Mouse (Mus musculus): ENCODE data around the gene Xpo6. TPM values are rescaled to one million over a fixed set of nuclear protein-coding genes. Genes with fewer than 3 reads are reported as not detected.

The Xpo6 gene
- polyA plus RNA-seq, 1 experiment: 454 TPM

- peak; percentile 54 for DNase-seq
- 0 out of 2 replicates have a peak, but pooled peaks cover 2% of the 10 kb centered on the region for H3K4me1 ChIP-seq (replicated peaks; ENCODE audit: control insufficient read depth, insufficient read depth, low read length)
- WGBS: 1% methylated on average over 27 of the region's 27 CpGs
- H3K36me3 ChIP-seq (ENCODE audit: control insufficient read depth, insufficient read depth, low read length): no peaks in the 10 kb centered on the region
- TF ChIP-seq CTCF (IDR thresholded peaks at IDR 0.05; ENCODE audit: borderline replicate concordance, control insufficient read depth, extremely low read depth, insufficient read depth, low read length, poor library complexity) (no peak), POLR2A (IDR thresholded peaks at IDR 0.05; ENCODE audit: control insufficient read depth, extremely low read depth, insufficient read depth, low read length, poor library complexity) (no peak)
- peak overlapping the region; percentile 86 for H3K4me3 ChIP-seq (ENCODE audit: control insufficient read depth, insufficient read depth, low read length)
- H3K27me3 ChIP-seq (ENCODE audit: control insufficient read depth, insufficient read depth, low read length): no peaks in the 10 kb centered on the region
- H3K27ac ChIP-seq (ENCODE audit: control insufficient read depth, insufficient read depth, low read length): no peak overlapping the region
Observed at GRCm38 (mm10) chr7:126199691-126200102, 604 bp downstream of the Xpo6 start.

GRCm38 (mm10) chr7:126198926-126199325, 1.4 kb downstream of the Xpo6 start:
- Histone ChIP-seq H3K4me1 (replicated peaks; ENCODE audit: control insufficient read depth, insufficient read depth, low read length) (0 out of 2 replicates have a peak, but pooled peaks cover 2% of the 10 kb centered on the region), H3K4me3 (ENCODE audit: control insufficient read depth, insufficient read depth, low read length) (no peak overlapping the region), H3K27ac (ENCODE audit: control insufficient read depth, insufficient read depth, low read length) (no peak overlapping the region), H3K27me3 (ENCODE audit: control insufficient read depth, insufficient read depth, low read length) (no peaks in the 10 kb centered on the region), H3K36me3 (ENCODE audit: control insufficient read depth, insufficient read depth, low read length) (no peaks in the 10 kb centered on the region)
- no peak for DNase-seq
- no peak for TF ChIP-seq CTCF (IDR thresholded peaks at IDR 0.05; ENCODE audit: borderline replicate concordance, control insufficient read depth, extremely low read depth, insufficient read depth, low read length, poor library complexity)
- no peak for TF ChIP-seq POLR2A (IDR thresholded peaks at IDR 0.05; ENCODE audit: control insufficient read depth, extremely low read depth, insufficient read depth, low read length, poor library complexity)
- 11% methylated on average over 1 of the region's 1 CpGs for WGBS

- H3K27me3 ChIP-seq (ENCODE audit: control insufficient read depth, insufficient read depth, low read length): no peaks in the 10 kb centered on the region
Observed at GRCm38 (mm10) chr7:126194175-126194574, 6.1 kb downstream of the Xpo6 start.

GRCm38 (mm10) chr7:126191471-126191870, 8.8 kb downstream of the Xpo6 start:
- no peak overlapping the region for H3K27ac ChIP-seq (ENCODE audit: control insufficient read depth, insufficient read depth, low read length)
- WGBS: 96% methylated on average over 1 of the region's 1 CpGs
- no peak for DNase-seq
- no peaks in the 10 kb centered on the region for H3K27me3 ChIP-seq (ENCODE audit: control insufficient read depth, insufficient read depth, low read length)
- peaks cover 3% of the 10 kb centered on the region; the same call in 1 of the 2 replicates for H3K36me3 ChIP-seq (ENCODE audit: control insufficient read depth, insufficient read depth, low read length)
- H3K4me3 ChIP-seq (ENCODE audit: control insufficient read depth, insufficient read depth, low read length): no peak overlapping the region
- TF ChIP-seq CTCF (IDR thresholded peaks at IDR 0.05; ENCODE audit: borderline replicate concordance, control insufficient read depth, extremely low read depth, insufficient read depth, low read length, poor library complexity) (no peak), POLR2A (IDR thresholded peaks at IDR 0.05; ENCODE audit: control insufficient read depth, extremely low read depth, insufficient read depth, low read length, poor library complexity) (no peak)
- peaks cover 7% of the 10 kb centered on the region for H3K4me1 ChIP-seq (replicated peaks; ENCODE audit: control insufficient read depth, insufficient read depth, low read length)

More at GRCm38 (mm10) chr7:126194175-126194574, 6.1 kb downstream of the Xpo6 start:
- Histone ChIP-seq H3K36me3 (ENCODE audit: control insufficient read depth, insufficient read depth, low read length) (peaks cover 3% of the 10 kb centered on the region; the same call in 1 of the 2 replicates), H3K4me1 (replicated peaks; ENCODE audit: control insufficient read depth, insufficient read depth, low read length) (peaks cover 5% of the 10 kb centered on the region), H3K27ac (ENCODE audit: control insufficient read depth, insufficient read depth, low read length) (no peak overlapping the region), H3K4me3 (ENCODE audit: control insufficient read depth, insufficient read depth, low read length) (no peak overlapping the region)
- DNase-seq: no peak
- 97% methylated on average over 1 of the region's 1 CpGs for WGBS
- no peak for TF ChIP-seq CTCF (IDR thresholded peaks at IDR 0.05; ENCODE audit: borderline replicate concordance, control insufficient read depth, extremely low read depth, insufficient read depth, low read length, poor library complexity)
- no peak for TF ChIP-seq POLR2A (IDR thresholded peaks at IDR 0.05; ENCODE audit: control insufficient read depth, extremely low read depth, insufficient read depth, low read length, poor library complexity)

- H3K27me3 ChIP-seq (ENCODE audit: control insufficient read depth, insufficient read depth, low read length): no peaks in the 10 kb centered on the region
- H3K27ac ChIP-seq (ENCODE audit: control insufficient read depth, insufficient read depth, low read length): no peak overlapping the region
- TF ChIP-seq POLR2A (IDR thresholded peaks at IDR 0.05; ENCODE audit: control insufficient read depth, extremely low read depth, insufficient read depth, low read length, poor library complexity): no peak
- no peak for TF ChIP-seq CTCF (IDR thresholded peaks at IDR 0.05; ENCODE audit: borderline replicate concordance, control insufficient read depth, extremely low read depth, insufficient read depth, low read length, poor library complexity)
- WGBS: 64% methylated on average over 1 of the region's 1 CpGs
- peaks cover 3% of the 10 kb centered on the region; the same call in 1 of the 2 replicates for H3K36me3 ChIP-seq (ENCODE audit: control insufficient read depth, insufficient read depth, low read length)
- no peak overlapping the region for H3K4me3 ChIP-seq (ENCODE audit: control insufficient read depth, insufficient read depth, low read length)
- H3K4me1 ChIP-seq (replicated peaks; ENCODE audit: control insufficient read depth, insufficient read depth, low read length): peaks cover 7% of the 10 kb centered on the region
- DNase-seq: no peak
Observed at GRCm38 (mm10) chr7:126189517-126189916, 10.8 kb downstream of the Xpo6 start.

GRCm38 (mm10) chr7:126185999-126186398, 14.3 kb downstream of the Xpo6 start:
- no peak for DNase-seq
- H3K36me3 ChIP-seq (ENCODE audit: control insufficient read depth, insufficient read depth, low read length): peaks cover 3% of the 10 kb centered on the region; the same call in 1 of the 2 replicates

GRCm38 (mm10) chr7:126183583-126183982, 16.7 kb downstream of the Xpo6 start:
- 58% methylated on average over 1 of the region's 1 CpGs for WGBS
- Histone ChIP-seq H3K4me3 (ENCODE audit: control insufficient read depth, insufficient read depth, low read length) (no peak overlapping the region), H3K36me3 (ENCODE audit: control insufficient read depth, insufficient read depth, low read length) (no peaks in the 10 kb centered on the region), H3K27ac (ENCODE audit: control insufficient read depth, insufficient read depth, low read length) (no peak overlapping the region), H3K27me3 (ENCODE audit: control insufficient read depth, insufficient read depth, low read length) (no peaks in the 10 kb centered on the region), H3K4me1 (replicated peaks; ENCODE audit: control insufficient read depth, insufficient read depth, low read length) (peaks cover 12% of the 10 kb centered on the region)
- TF ChIP-seq POLR2A (IDR thresholded peaks at IDR 0.05; ENCODE audit: control insufficient read depth, extremely low read depth, insufficient read depth, low read length, poor library complexity): no peak
- TF ChIP-seq CTCF (IDR thresholded peaks at IDR 0.05; ENCODE audit: borderline replicate concordance, control insufficient read depth, extremely low read depth, insufficient read depth, low read length, poor library complexity): no peak
- DNase-seq: no peak

More at GRCm38 (mm10) chr7:126185999-126186398, 14.3 kb downstream of the Xpo6 start:
- TF ChIP-seq CTCF (IDR thresholded peaks at IDR 0.05; ENCODE audit: borderline replicate concordance, control insufficient read depth, extremely low read depth, insufficient read depth, low read length, poor library complexity) (no peak), POLR2A (IDR thresholded peaks at IDR 0.05; ENCODE audit: control insufficient read depth, extremely low read depth, insufficient read depth, low read length, poor library complexity) (no peak)
- Histone ChIP-seq H3K27me3 (ENCODE audit: control insufficient read depth, insufficient read depth, low read length) (no peaks in the 10 kb centered on the region), H3K4me1 (replicated peaks; ENCODE audit: control insufficient read depth, insufficient read depth, low read length) (peaks cover 16% of the 10 kb centered on the region), H3K4me3 (ENCODE audit: control insufficient read depth, insufficient read depth, low read length) (no peak overlapping the region), H3K27ac (ENCODE audit: control insufficient read depth, insufficient read depth, low read length) (no peak overlapping the region)
